Mouse (Mus musculus): ENCODE data around the gene Hdac6.
"Not testable (repeated sequence)": the region's sequence is repeated elsewhere in the genome, so short reads cannot be mapped to it uniquely, and the experiment has no call there.

Hdac6 gene

GRCm38 (mm10) chrX:7919601-7920383 is 27.9 kb downstream of the Hdac6 start, which contains the start of gene Pcsk1n:
Gene Pcsk1n (plus strand): TSS chrX:7919822.
- peak; percentile 35 for DNase-seq (ENCODE audit: extremely low spot score)

DNA sequence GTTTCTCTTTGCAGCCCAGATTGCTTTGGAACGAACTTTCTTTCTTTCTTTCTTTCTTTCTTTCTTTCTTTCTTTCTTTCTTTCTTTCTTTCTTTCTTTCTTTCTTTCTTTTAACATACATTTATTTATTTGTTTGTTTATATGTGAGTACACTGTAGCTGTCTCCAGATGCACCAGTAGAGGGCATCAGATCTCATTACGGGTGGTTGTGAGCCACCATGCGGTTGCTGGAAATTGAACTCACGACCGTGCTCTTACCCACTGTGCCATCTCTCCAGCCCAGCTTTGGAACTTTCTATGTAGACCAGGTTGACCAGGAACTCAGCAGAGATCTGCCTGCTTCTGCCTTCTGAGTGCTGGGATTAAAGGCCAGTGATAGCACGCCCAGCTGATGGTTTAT is 29.7 kb downstream of the Hdac6 start:
- not testable (repeated sequence) for DNase-seq (ENCODE audit: extremely low spot score)

- DNase-seq (ENCODE audit: extremely low spot score), result not testable (repeated sequence)
Observed at GRCm38 (mm10) chrX:7915669-7916068, 32.0 kb downstream of the Hdac6 start.

GRCm38 (mm10) chrX:7910473-7910872 is 37.2 kb downstream of the Hdac6 start:
- no peak for DNase-seq (ENCODE audit: extremely low spot score)

GRCm38 (mm10) chrX:7909242-7909641 is 38.4 kb downstream of the Hdac6 start, which contains the start of gene Gm10490:
Gene Gm10490 (plus strand): TSS chrX:7909542.
- DNase-seq (ENCODE audit: extremely low spot score), result not testable (repeated sequence)

GRCm38 (mm10) chrX:7907735-7908134 is 40.0 kb downstream of the Hdac6 start, which contains the start of gene Gm10491:
Gene Gm10491 (minus strand): TSS chrX:7907835.
- no peak for DNase-seq (ENCODE audit: extremely low spot score)

DNA sequence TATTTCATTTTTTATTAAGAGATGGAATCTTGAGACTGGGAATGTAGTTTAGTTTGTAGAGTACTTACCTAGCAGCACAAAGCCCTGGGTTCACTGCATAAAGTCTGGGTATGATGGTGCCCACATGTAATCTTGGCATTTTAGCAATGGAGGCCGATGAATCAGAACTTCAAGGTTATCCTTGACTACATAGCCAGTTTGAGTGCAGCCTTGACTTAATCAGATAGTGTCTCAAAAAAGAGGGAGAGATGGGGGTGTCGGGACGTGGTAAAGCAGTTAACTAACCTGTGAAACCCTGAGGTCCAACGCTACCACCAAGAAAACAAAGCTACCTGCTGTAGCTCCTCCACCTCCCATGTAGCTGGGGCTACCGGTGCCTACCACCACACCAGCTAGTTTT is 43.2 kb downstream of the Hdac6 start:
- DNase-seq (ENCODE audit: extremely low spot score), result no peak

GRCm38 (mm10) chrX:7898880-7899874 is 48.5 kb downstream of the Hdac6 start, which contains the start of the genes Pqbp1 and Timm17b:
Gene Pqbp1 (minus strand): TSS chrX:7899269.
Gene Timm17b (plus strand): TSS chrX:7899357.
- DNase-seq (ENCODE audit: extremely low spot score), result peak; percentile 83

DNA sequence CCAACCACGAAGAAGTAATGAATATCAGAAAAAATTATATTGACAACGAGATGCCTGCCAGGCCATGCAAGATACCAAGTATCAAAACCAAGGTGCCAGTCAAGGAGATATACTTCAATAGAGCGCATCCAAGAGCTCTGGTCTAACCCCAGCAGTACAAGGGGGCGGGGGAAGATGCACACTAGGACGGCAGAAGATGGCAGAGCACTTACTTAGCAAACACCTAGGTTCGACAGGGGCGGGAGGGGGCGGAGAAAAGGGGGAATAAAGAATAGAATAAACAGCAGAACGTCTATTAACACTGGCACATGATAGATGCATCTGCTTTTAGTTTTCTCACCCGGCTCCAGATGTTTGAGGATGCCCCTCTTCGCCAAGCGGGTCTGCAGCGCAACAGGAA is 49.5 kb downstream of the Hdac6 start:
- DNase-seq (ENCODE audit: extremely low spot score), result no peak

- peak; percentile 80 for DNase-seq (ENCODE audit: extremely low spot score)
Observed at GRCm38 (mm10) chrX:7883841-7884567, 63.7 kb downstream of the Hdac6 start, which contains the start of gene Slc35a2. Gene Slc35a2 (plus strand): TSS chrX:7884028.

Data from embryo, embryonic 9.5 days (tissue).